Mouse (Mus musculus): ENCODE data around the gene Ccnf.

GRCm38 (mm10) chr17:24236921-24237320 lies 14.4 kb downstream of the Ccnf start:
- no peak for TF ChIP-seq EP300 (optimal IDR thresholded peaks at IDR 0.05)
- no peak for TF ChIP-seq CTCF (IDR thresholded peaks at IDR 0.05; ENCODE audit: low read depth)
